Mouse (Mus musculus): ENCODE results near the gene Aurkaip1. TPM values are rescaled to one million over a fixed set of nuclear protein-coding genes. Genes with fewer than 3 reads are reported as not detected.

Gene Aurkaip1
- polyA plus RNA-seq, 1 experiment from 2014 or later: 158 TPM

Small RNA genes lying within 50 kb of the gene (microRNA-seq; reads per million reads assigned to microRNA genes)
- gene Gm27743: not detected

Other genes starting within 250 kb of the Aurkaip1 start
- 6.3 and 6.8 TPM in 2 replicates for gene Slc35e2, start 229.9 kb upstream of the Aurkaip1 start, polyA plus RNA-seq (2015; fragmentation: Nextera tagmentation; extraction: Ambion mirVana)
- gene Cdk11b, start 206.4 kb upstream of the Aurkaip1 start, polyA plus RNA-seq (2015; fragmentation: Nextera tagmentation; extraction: Ambion mirVana): 50.8 and 55.7 TPM in 2 replicates
- gene Gm10563, start 185.9 kb upstream of the Aurkaip1 start, polyA plus RNA-seq (2015; fragmentation: Nextera tagmentation; extraction: Ambion mirVana): not detected in 2 replicates
- gene Mmp23, start 177.9 kb upstream of the Aurkaip1 start, polyA plus RNA-seq (2015; fragmentation: Nextera tagmentation; extraction: Ambion mirVana): 53.8 and 59.8 TPM in 2 replicates
- gene Mib2, start 162.1 kb upstream of the Aurkaip1 start, polyA plus RNA-seq (2015; fragmentation: Nextera tagmentation; extraction: Ambion mirVana): 23.3 and 23.8 TPM in 2 replicates
- 2.5 and 2.8 TPM in 2 replicates for gene Fndc10, start 136.9 kb upstream of the Aurkaip1 start, polyA plus RNA-seq (2015; fragmentation: Nextera tagmentation; extraction: Ambion mirVana)
- gene Ssu72, start 126.5 kb upstream of the Aurkaip1 start, polyA plus RNA-seq (2015; fragmentation: Nextera tagmentation; extraction: Ambion mirVana): 132 and 136 TPM in 2 replicates
- 0.46 and 0.47 TPM in 2 replicates for gene Tmem240, start 96.5 kb upstream of the Aurkaip1 start, polyA plus RNA-seq (2015; fragmentation: Nextera tagmentation; extraction: Ambion mirVana)
- gene Atad3a, start 70.2 kb upstream of the Aurkaip1 start, polyA plus RNA-seq (2015; fragmentation: Nextera tagmentation; extraction: Ambion mirVana): 99.0 and 101 TPM in 2 replicates
- 34.0 and 34.4 TPM in 2 replicates for gene Vwa1, start 56.6 kb upstream of the Aurkaip1 start, polyA plus RNA-seq (2015; fragmentation: Nextera tagmentation; extraction: Ambion mirVana)
- gene Tmem88b, start 45.4 kb upstream of the Aurkaip1 start, polyA plus RNA-seq (2015; fragmentation: Nextera tagmentation; extraction: Ambion mirVana): 0.35 and 0.43 TPM in 2 replicates
- 0.31 and 0.35 TPM in 2 replicates for gene Ankrd65, start 40.8 kb upstream of the Aurkaip1 start, polyA plus RNA-seq (2015; fragmentation: Nextera tagmentation; extraction: Ambion mirVana)
- gene Mrpl20, start 28.4 kb upstream of the Aurkaip1 start, polyA plus RNA-seq (2015; fragmentation: Nextera tagmentation; extraction: Ambion mirVana): 191 and 199 TPM in 2 replicates
- 173 and 181 TPM in 2 replicates for gene Ccnl2, start 18.8 kb upstream of the Aurkaip1 start, polyA plus RNA-seq (2015; fragmentation: Nextera tagmentation; extraction: Ambion mirVana)
- gene Mxra8, start 8.4 kb downstream of the Aurkaip1 start, polyA plus RNA-seq (2015; fragmentation: Nextera tagmentation; extraction: Ambion mirVana): 126 and 152 TPM in 2 replicates
- 5.0 and 5.3 TPM in 2 replicates for gene Dvl1, start 16.1 kb downstream of the Aurkaip1 start, polyA plus RNA-seq (2015; fragmentation: Nextera tagmentation; extraction: Ambion mirVana)
- gene Tas1r3, start 32.1 kb downstream of the Aurkaip1 start, polyA plus RNA-seq (2015; fragmentation: Nextera tagmentation; extraction: Ambion mirVana): 0.32 and 0.35 TPM in 2 replicates
- gene Cptp, start 38.2 kb downstream of the Aurkaip1 start, polyA plus RNA-seq (2015; fragmentation: Nextera tagmentation; extraction: Ambion mirVana): 19.4 and 23.0 TPM in 2 replicates
- gene Ints11, start 38.3 kb downstream of the Aurkaip1 start, polyA plus RNA-seq (2015; fragmentation: Nextera tagmentation; extraction: Ambion mirVana): 61.2 and 63.9 TPM in 2 replicates
- 51.2 and 54.1 TPM in 2 replicates for gene Pusl1, start 60.5 kb downstream of the Aurkaip1 start, polyA plus RNA-seq (2015; fragmentation: Nextera tagmentation; extraction: Ambion mirVana)
- 18.0 and 24.0 TPM in 2 replicates for gene Acap3, start 60.5 kb downstream of the Aurkaip1 start, polyA plus RNA-seq (2015; fragmentation: Nextera tagmentation; extraction: Ambion mirVana)
- gene Ube2j2, start 112.6 kb downstream of the Aurkaip1 start, polyA plus RNA-seq (2015; fragmentation: Nextera tagmentation; extraction: Ambion mirVana): 71.6 and 74.5 TPM in 2 replicates
- 32.0 and 37.6 TPM in 2 replicates for gene C1qtnf12, start 131.0 kb downstream of the Aurkaip1 start, polyA plus RNA-seq (2015; fragmentation: Nextera tagmentation; extraction: Ambion mirVana)
- gene B3galt6, start 161.4 kb downstream of the Aurkaip1 start, polyA plus RNA-seq (2015; fragmentation: Nextera tagmentation; extraction: Ambion mirVana): 11.0 and 11.6 TPM in 2 replicates
- gene Sdf4, start 161.6 kb downstream of the Aurkaip1 start, polyA plus RNA-seq (2015; fragmentation: Nextera tagmentation; extraction: Ambion mirVana): 165 and 166 TPM in 2 replicates
- gene Tnfrsf4, start 182.6 kb downstream of the Aurkaip1 start, polyA plus RNA-seq (2015; fragmentation: Nextera tagmentation; extraction: Ambion mirVana): 0.30 and 0.87 TPM in 2 replicates
- 2.4 and 3.1 TPM in 2 replicates for gene Tnfrsf18, start 194.9 kb downstream of the Aurkaip1 start, polyA plus RNA-seq (2015; fragmentation: Nextera tagmentation; extraction: Ambion mirVana)
- 4.6 and 5.0 TPM in 2 replicates for gene Ttll10, start 228.1 kb downstream of the Aurkaip1 start, polyA plus RNA-seq (2015; fragmentation: Nextera tagmentation; extraction: Ambion mirVana)

Measured in stomach, embryonic 16.5 days (tissue).